Mouse (Mus musculus) embryonic facial prominence, embryonic 14.5 days (tissue): ENCODE data around the gene Slc35d2. TPM values are rescaled to one million over a fixed set of nuclear protein-coding genes. Genes with fewer than 3 reads are reported as not detected.
A peak's percentile ranks its signal among the peaks of the same experiment; 100 is the strongest.

ENCODE experiments used
- ATAC-seq: fragments of 200-750 bp; cut with Nextera tagmentation; 2 replicates; pipeline ENCODE4 v1.8.0; 2017; ENCODE audit warnings: low read depth, moderate number of reproducible peaks, moderate TSS enrichment
- DNase-seq: peaks from one replicate; pipeline ENCODE4 v3.0.0-alpha.2; 2015; ENCODE audit warnings: low spot score
- H3K27ac ChIP-seq: fragments of 300-500 bp; sonication (generic); replicated peaks from 2 replicates; pipeline ENCODE4 v1.5.1; 2014; ENCODE audit warnings: low read depth, mild to moderate bottlenecking, low read length, moderate library complexity
- H3K27me3 ChIP-seq: fragments of 300-500 bp; sonication (generic); replicated peaks from 2 replicates; pipeline ENCODE4 v1.6.1; 2014; ENCODE audit warnings: low read length; ENCODE audit not compliant: control insufficient read depth, insufficient read depth
- H3K36me3 ChIP-seq: fragments of 300-500 bp; sonication (generic); 2 replicates; pipeline ENCODE4 v1.6.1; 2014; ENCODE audit warnings: low read length, mixed read lengths; ENCODE audit not compliant: control insufficient read depth, insufficient read depth
- H3K4me1 ChIP-seq: fragments of 300-500 bp; sonication (generic); 2 replicates; pipeline ENCODE4 v1.6.1; 2014; ENCODE audit warnings: antibody characterized with exemption, low read length; ENCODE audit not compliant: control insufficient read depth, insufficient read depth
- H3K4me2 ChIP-seq: fragments of 300-500 bp; sonication (generic); 2 replicates; pipeline ENCODE4 v1.6.1; 2014; ENCODE audit warnings: low read depth, mild to moderate bottlenecking, low read length, moderate library complexity, mixed read lengths
- H3K4me3 ChIP-seq: fragments of 300-500 bp; sonication (generic); 2 replicates; pipeline ENCODE4 v1.5.1; 2014; ENCODE audit warnings: low read depth, mild to moderate bottlenecking, low read length
- H3K9ac ChIP-seq: fragments of 300-500 bp; sonication (generic); 2 replicates; pipeline ENCODE4 v1.6.1; 2014; ENCODE audit warnings: low read depth, mild to moderate bottlenecking, low read length, moderate library complexity, mixed read lengths
- H3K9me3 ChIP-seq: fragments of 300-500 bp; sonication (generic); 2 replicates; pipeline ENCODE4 v1.6.1; 2016; ENCODE audit warnings: low read length; ENCODE audit not compliant: control insufficient read depth
- WGBS: fragments of 180-500 bp; shearing (Covaris S2); extraction: QIAGEN DNeasy Blood & Tissue Kit; methylation state at CpG from one replicate; pipeline ENCODE4 v1.1.7; 2014; 5-methylcytosine and 5-hydroxymethylcytosine counted together
- polyA plus RNA-seq: library from polyadenylated mRNA; unstranded; fragments of >200 nt; fragmentation: Nextera tagmentation; extraction: Ambion mirVana; gene quantifications from 2 replicates; pipeline ENCODE4 v1.2.1, GENCODE M21; 2014

Gene Slc35d2
- 5.7 and 8.7 TPM in 2 replicates for polyA plus RNA-seq

GRCm38 (mm10) chr13:64128858-64129615 lies at the start of gene Slc35d2:
Slc35d2 (minus strand) TSS chr13:64129368.
- Histone ChIP-seq H3K27ac (peak within 1 kb of the TSS; percentile 42; the same call in 1 of the 2 replicates), H3K9me3 (no peaks in the 10 kb centered on the region), H3K4me1 (peaks cover 2% of the 10 kb centered on the region; the same call in 1 of the 2 replicates), H3K27me3 (no peaks in the 10 kb centered on the region), H3K9ac (peak within 1 kb of the TSS; percentile 73), H3K36me3 (peaks cover 12% of the 10 kb centered on the region), H3K4me2 (peak within 1 kb of the TSS; percentile 72), H3K4me3 (peak within 1 kb of the TSS; percentile 62)
- DNase-seq (no peak), ATAC-seq (peak; percentile 82)
- 7% methylated on average over 43 of the region's 44 CpGs for WGBS

- WGBS, result 62% methylated on average over 7 of the region's 7 CpGs
- ATAC-seq, result no peak
Observed at GRCm38 (mm10) chr13:64178000-64178399, 48.8 kb upstream of the Slc35d2 start.

GRCm38 (mm10) chr13:64169746-64170145 lies 40.6 kb upstream of the Slc35d2 start:
- peaks cover 78% of the 10 kb centered on the region for H3K9me3 ChIP-seq
- no peak overlapping the region for H3K27ac ChIP-seq
- peaks cover 74% of the 10 kb centered on the region for H3K36me3 ChIP-seq
- no peak overlapping the region for H3K9ac ChIP-seq
- no peak for DNase-seq
- 99% methylated on average over 25 of the region's 25 CpGs for WGBS
- H3K4me2 ChIP-seq, result no peak overlapping the region
- H3K4me1 ChIP-seq, result no peaks in the 10 kb centered on the region
- ATAC-seq, result no peak
- no peaks in the 10 kb centered on the region for H3K27me3 ChIP-seq
- H3K4me3 ChIP-seq, result no peak overlapping the region

More at GRCm38 (mm10) chr13:64178000-64178399, 48.8 kb upstream of the Slc35d2 start:
- H3K4me1 ChIP-seq, result no peaks in the 10 kb centered on the region
- H3K27me3 ChIP-seq, result no peaks in the 10 kb centered on the region
- no peak overlapping the region for H3K9ac ChIP-seq
- H3K4me3 ChIP-seq, result no peak overlapping the region
- H3K9me3 ChIP-seq, result no peaks in the 10 kb centered on the region
- no peak overlapping the region for H3K4me2 ChIP-seq
- H3K36me3 ChIP-seq, result peaks cover 60% of the 10 kb centered on the region
- no peak for DNase-seq
- no peak overlapping the region for H3K27ac ChIP-seq

GRCm38 (mm10) chr13:64163147-64163715 lies 34.1 kb upstream of the Slc35d2 start:
- 32% methylated on average over 13 of the region's 13 CpGs for WGBS
- Histone ChIP-seq H3K4me1 (peaks cover 14% of the 10 kb centered on the region), H3K4me2 (peak overlapping the region; percentile 99), H3K9ac (no peak overlapping the region), H3K4me3 (peak overlapping the region; percentile 87), H3K36me3 (peaks cover 18% of the 10 kb centered on the region), H3K9me3 (peaks cover 41% of the 10 kb centered on the region), H3K27me3 (no peaks in the 10 kb centered on the region), H3K27ac (no peak overlapping the region)
- no peak for DNase-seq
- no peak for ATAC-seq

- Histone ChIP-seq H3K36me3 (peaks cover 16% of the 10 kb centered on the region), H3K27me3 (no peaks in the 10 kb centered on the region), H3K27ac (no peak overlapping the region), H3K9me3 (peaks cover 37% of the 10 kb centered on the region), H3K4me2 (peak overlapping the region; percentile 99), H3K4me1 (peaks cover 14% of the 10 kb centered on the region), H3K4me3 (peak overlapping the region; percentile 87), H3K9ac (peak overlapping the region; percentile 89)
- DNase-seq (peak; percentile 46), ATAC-seq (no peak)
- 2% methylated on average over 14 of the region's 14 CpGs for WGBS
Observed at GRCm38 (mm10) chr13:64162626-64163025, 33.5 kb upstream of the Slc35d2 start.

- 0% methylated on average over 17 of the region's 71 CpGs for WGBS
Observed at GRCm38 (mm10) chr13:64161916-64162611, 32.9 kb upstream of the Slc35d2 start.

GRCm38 (mm10) chr13:64161548-64161915 lies 32.4 kb upstream of the Slc35d2 start, which contains the start of gene Habp4:
Habp4 (plus strand) TSS chr13:64161824.
- Histone ChIP-seq H3K9ac (peak within 1 kb of the TSS; percentile 89), H3K4me3 (peak within 1 kb of the TSS; percentile 87), H3K27ac (peak within 1 kb of the TSS; percentile 81), H3K4me2 (peak within 1 kb of the TSS; percentile 99), H3K36me3 (peaks cover 6% of the 10 kb centered on the region), H3K4me1 (peaks cover 14% of the 10 kb centered on the region), H3K27me3 (no peaks in the 10 kb centered on the region), H3K9me3 (peaks cover 26% of the 10 kb centered on the region)
- 1% methylated on average over 16 of the region's 31 CpGs for WGBS
- DNase-seq, result peak; percentile 99
- ATAC-seq, result peak; percentile 99

More at GRCm38 (mm10) chr13:64161916-64162611, 32.9 kb upstream of the Slc35d2 start:
- Histone ChIP-seq H3K27ac (peak overlapping the region; percentile 81), H3K4me1 (peaks cover 14% of the 10 kb centered on the region), H3K27me3 (no peaks in the 10 kb centered on the region), H3K9me3 (peaks cover 31% of the 10 kb centered on the region), H3K9ac (peak overlapping the region; percentile 89), H3K4me2 (peak overlapping the region; percentile 99), H3K4me3 (peak overlapping the region; percentile 87), H3K36me3 (peaks cover 11% of the 10 kb centered on the region)
- DNase-seq (no peak), ATAC-seq (peak; percentile 73; the same call in 1 of the 2 replicates)

- no peak for ATAC-seq
- Histone ChIP-seq H3K9ac (no peak overlapping the region), H3K9me3 (no peaks in the 10 kb centered on the region), H3K4me1 (peaks cover 3% of the 10 kb centered on the region; the same call in 1 of the 2 replicates), H3K27me3 (no peaks in the 10 kb centered on the region), H3K27ac (no peak overlapping the region), H3K4me3 (no peak overlapping the region), H3K36me3 (no peaks in the 10 kb centered on the region), H3K4me2 (no peak overlapping the region)
- DNase-seq, result peak; percentile 3
Observed at GRCm38 (mm10) chr13:64156966-64157365, 27.8 kb upstream of the Slc35d2 start.
